Mouse (Mus musculus) E14TG2a.4 (cell line): ENCODE results near the gene Frmd4b.
A peak's percentile ranks its signal among the peaks of the same experiment; 100 is the strongest.

Experiments used
- H3K27me3 ChIP-seq: 2 replicates; pipeline ENCODE4 v1.6.1; 2014; ENCODE audit warnings: low read length, control low read depth; ENCODE audit not compliant: insufficient read depth
- H3K36me3 ChIP-seq: 2 replicates; pipeline ENCODE4 v1.6.1; 2014; ENCODE audit warnings: low read length, control low read depth; ENCODE audit not compliant: insufficient read depth
- H3K4me1 ChIP-seq: replicated peaks from 2 replicates; pipeline ENCODE4 v1.6.1; 2014; ENCODE audit warnings: low read depth, low read length, control low read depth
- H3K4me3 ChIP-seq: replicated peaks from 2 replicates; pipeline ENCODE4 v1.5.1; 2014; ENCODE audit warnings: mild to moderate bottlenecking, low read length
- H3K9me3 ChIP-seq: 2 replicates; pipeline ENCODE4 v1.6.1; 2014; ENCODE audit warnings: low read length, control low read depth
- CTCF ChIP-seq: conservative IDR thresholded peaks from 2 replicates; pipeline ENCODE4 v1.5.1; 2014; ENCODE audit warnings: low read length
- NANOG ChIP-seq: IDR thresholded peaks from 2 replicates; pipeline ENCODE4 v1.6.1; 2014; ENCODE audit warnings: borderline replicate concordance, low read length, mixed read lengths
- POU5F1 ChIP-seq: IDR thresholded peaks from 2 replicates; pipeline ENCODE4 v1.6.1; 2014; ENCODE audit warnings: low read length, borderline replicate concordance

The Frmd4b gene

DNA sequence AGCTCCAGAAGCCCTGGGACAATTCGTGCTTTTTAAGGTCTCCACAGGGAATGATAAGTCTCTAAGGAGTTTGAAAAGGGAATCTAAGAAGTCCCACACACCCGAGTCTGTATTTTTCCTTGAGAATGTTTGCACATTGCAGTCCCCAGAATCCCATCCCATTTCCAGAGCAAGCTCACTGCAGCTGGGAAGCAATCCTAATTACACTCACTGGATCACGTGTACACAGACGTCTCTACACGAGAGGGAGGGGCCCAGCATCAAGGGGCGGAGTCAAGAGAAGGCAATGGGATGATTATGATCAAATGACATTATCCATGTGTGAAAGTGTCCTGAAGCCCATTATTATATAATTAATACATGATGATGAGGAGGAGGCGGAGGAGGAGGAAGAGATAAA lies 128.5 kb downstream of the Frmd4b start:
- Histone ChIP-seq H3K4me3 (no peak overlapping the region), H3K4me1 (peaks cover 4% of the 10 kb centered on the region; the same call in 1 of the 2 replicates)
- no peak for TF ChIP-seq NANOG
- TF ChIP-seq POU5F1 = no peak
- no peak for TF ChIP-seq CTCF

DNA sequence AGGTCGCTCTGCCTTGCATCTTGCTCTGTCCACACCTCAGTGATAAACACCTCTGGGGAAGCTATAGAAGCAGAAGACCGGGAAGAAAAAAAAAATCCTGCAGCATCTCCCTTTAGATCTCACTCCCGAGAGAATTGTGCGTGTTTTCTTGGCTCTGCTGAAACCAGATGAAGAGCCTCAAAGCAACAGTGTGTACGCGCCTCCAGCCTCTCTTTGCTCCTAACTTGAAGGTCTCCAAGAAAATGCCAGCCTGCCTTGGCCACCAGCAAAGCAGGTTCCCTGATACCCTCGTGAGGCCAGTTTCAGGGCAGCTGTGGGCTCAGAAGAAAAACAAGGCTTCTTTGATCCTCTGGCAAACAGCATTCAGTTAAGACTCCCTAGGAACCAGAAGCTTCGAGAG lies 129.1 kb downstream of the Frmd4b start:
- H3K4me1 ChIP-seq = peaks cover 4% of the 10 kb centered on the region; the same call in 1 of the 2 replicates
- H3K27me3 ChIP-seq = peaks cover 34% of the 10 kb centered on the region
- TF ChIP-seq CTCF = no peak
- no peaks in the 10 kb centered on the region for H3K36me3 ChIP-seq
- no peaks in the 10 kb centered on the region for H3K9me3 ChIP-seq
- no peak overlapping the region for H3K4me3 ChIP-seq

More for the DNA sequence above, 128.5 kb downstream of the Frmd4b start:
- Histone ChIP-seq H3K9me3 (no peaks in the 10 kb centered on the region), H3K27me3 (peaks cover 34% of the 10 kb centered on the region), H3K36me3 (no peaks in the 10 kb centered on the region)

DNA sequence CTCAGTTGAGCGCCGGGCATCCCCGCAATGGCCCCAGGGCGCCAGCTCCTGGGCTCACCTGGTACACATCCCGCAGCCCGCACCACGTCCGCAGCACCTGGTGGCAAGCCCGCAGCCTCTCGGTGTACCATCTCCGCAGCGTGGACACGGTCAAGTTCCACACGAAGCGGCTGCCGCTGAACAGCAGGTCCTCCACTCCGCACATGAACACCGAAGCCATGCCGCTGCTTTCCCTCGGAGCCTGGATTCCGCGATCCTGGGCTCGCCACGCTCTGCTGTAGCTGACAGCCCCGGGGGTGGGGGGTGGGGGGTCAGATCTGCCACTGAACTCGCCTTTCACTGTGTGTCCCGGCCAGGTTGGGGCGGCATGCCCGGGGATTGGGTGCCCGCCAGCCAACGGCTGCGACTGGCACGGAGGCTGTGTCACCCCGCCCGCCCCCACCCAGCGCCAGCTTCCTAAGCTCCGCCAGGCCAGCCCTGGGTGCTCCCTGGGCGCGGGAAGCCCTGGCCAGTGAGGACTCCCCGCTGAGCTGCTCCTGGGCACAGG lies 129.7 kb downstream of the Frmd4b start:
- H3K4me3 ChIP-seq = peak overlapping the region; percentile 76
- no peaks in the 10 kb centered on the region for H3K36me3 ChIP-seq
- peaks cover 4% of the 10 kb centered on the region; the same call in 1 of the 2 replicates for H3K4me1 ChIP-seq
- TF ChIP-seq POU5F1 (no peak), CTCF (no peak), NANOG (no peak)
- peaks cover 34% of the 10 kb centered on the region for H3K27me3 ChIP-seq
- H3K9me3 ChIP-seq = no peaks in the 10 kb centered on the region

DNA sequence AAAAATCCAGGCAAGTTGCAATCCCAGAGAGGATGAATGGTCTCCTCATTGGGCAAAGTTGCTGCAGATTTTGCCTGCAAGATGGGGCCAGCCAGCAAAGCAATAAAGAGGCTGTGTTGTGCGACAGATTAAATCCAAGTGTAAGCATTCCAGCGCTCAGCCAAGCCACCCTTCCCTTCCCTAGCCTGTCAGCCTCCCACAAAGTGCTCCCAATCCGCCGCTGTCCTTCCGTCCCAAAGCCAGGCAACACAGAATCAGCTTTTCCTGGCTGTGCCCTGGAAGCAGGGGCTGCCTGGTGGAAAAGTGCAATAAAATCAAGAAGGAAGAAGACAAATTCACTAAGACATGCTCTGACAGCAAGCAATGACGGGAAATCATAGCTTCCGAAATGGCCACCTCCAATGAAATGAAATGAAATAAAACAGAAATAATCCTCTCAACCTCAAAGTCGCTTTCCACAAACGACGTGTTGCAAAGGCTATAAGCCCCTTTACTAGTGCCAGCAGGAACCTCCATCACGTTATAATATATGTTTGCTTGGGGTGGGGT lies 130.5 kb downstream of the Frmd4b start:
- H3K36me3 ChIP-seq = no peaks in the 10 kb centered on the region
- H3K4me1 ChIP-seq = peaks cover 4% of the 10 kb centered on the region; the same call in 1 of the 2 replicates
- TF ChIP-seq POU5F1 (no peak), CTCF (no peak), NANOG (no peak)
- H3K9me3 ChIP-seq = no peaks in the 10 kb centered on the region
- peaks cover 33% of the 10 kb centered on the region for H3K27me3 ChIP-seq
- peak overlapping the region; percentile 76 for H3K4me3 ChIP-seq

DNA sequence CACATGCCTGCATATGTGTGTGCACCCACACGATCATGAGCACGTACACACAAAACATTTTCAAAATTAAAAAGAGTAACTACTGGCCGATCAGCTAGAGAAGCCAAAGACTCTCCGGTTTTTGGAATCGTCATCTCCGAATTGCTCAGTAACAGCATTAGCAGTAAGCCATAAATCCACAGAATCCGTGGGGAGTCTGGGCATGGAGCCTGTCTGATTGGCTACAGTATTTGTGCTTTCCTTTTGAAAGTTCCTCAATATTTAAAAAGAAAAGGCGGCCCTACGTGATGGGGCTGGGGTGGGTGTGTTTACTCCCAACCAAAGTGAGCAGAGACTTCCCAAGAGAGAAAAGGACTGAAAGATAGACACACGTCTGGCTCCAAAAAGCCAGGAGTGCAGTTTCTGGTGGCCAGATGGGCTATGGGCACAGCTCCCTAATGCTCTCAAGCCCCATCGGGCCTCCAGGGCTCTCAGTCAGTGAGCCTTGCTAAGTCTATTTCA lies 131.4 kb downstream of the Frmd4b start:
- Histone ChIP-seq H3K36me3 (no peaks in the 10 kb centered on the region), H3K4me1 (peaks cover 4% of the 10 kb centered on the region; the same call in 1 of the 2 replicates), H3K4me3 (no peak overlapping the region), H3K9me3 (no peaks in the 10 kb centered on the region), H3K27me3 (peaks cover 32% of the 10 kb centered on the region)
- TF ChIP-seq NANOG (no peak), POU5F1 (no peak), CTCF (no peak)

DNA sequence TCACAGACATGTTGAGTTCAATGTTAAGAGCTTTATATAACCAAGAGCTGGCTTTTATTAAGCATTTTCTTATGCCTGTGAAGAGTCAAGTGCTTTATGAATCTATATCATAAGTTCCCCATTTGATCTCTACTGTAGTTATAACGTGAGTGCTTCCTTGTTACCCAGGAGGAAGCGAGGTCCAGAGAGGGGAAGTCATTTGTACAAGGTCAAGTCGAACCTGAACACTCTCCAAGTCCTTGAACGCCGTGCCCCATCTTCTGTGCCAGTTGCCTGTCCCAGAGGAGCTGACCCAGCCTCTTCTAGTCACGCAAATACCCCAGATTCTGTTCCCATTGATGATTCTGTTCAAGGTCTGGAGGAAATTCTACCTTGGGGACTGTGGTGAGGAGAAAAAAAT lies 135.4 kb downstream of the Frmd4b start:
- Histone ChIP-seq H3K4me3 (no peak overlapping the region), H3K4me1 (peaks cover 8% of the 10 kb centered on the region; the same call in 1 of the 2 replicates), H3K27me3 (peaks cover 12% of the 10 kb centered on the region), H3K9me3 (no peaks in the 10 kb centered on the region), H3K36me3 (no peaks in the 10 kb centered on the region)
- TF ChIP-seq NANOG (no peak), POU5F1 (no peak), CTCF (no peak)

DNA sequence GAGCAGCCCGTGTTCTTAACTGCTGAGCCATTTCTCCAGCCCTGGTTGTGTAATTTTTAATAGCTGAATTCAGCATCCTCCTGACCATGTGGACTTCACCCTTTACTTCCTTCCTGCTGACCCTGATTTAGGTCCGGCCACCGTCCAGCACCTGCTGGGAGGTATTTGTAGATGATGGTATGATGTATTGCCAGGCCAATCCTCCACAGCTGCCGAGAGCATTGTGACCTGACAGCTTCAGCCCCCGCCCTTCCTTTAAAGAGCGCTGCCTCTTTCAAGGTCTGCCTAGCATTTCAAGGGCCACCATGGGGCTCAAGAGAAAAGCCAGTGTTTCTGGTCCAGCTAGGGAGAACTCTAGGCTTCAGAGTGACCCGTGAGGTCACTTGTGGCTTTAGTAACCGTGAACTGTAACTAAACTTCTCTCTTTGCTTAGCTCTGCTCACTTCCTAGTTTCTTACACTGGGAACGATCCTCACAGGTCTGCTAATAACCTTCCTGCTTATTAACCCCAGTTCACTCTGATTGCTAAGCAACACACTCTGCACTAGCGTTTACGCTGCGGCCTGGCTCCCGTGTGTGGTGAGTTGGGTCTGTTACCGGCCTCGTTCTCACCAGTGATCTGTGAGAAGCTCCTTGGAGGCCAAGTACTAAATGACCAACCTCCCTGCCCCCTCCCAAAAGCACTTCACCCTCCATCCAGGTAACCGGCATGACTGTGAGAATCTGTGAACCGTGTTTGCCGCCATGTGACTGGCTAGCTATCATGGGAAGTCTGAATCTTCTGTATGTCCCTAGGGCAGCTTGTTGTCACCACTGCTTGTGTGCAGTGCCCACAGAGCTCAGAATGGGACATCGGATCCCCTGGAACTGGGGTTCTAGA lies 138.1 kb downstream of the Frmd4b start:
- H3K9me3 ChIP-seq = 0 out of 2 replicates have a peak, but pooled peaks cover 4% of the 10 kb centered on the region
- H3K27me3 ChIP-seq = no peaks in the 10 kb centered on the region
- H3K4me3 ChIP-seq = no peak overlapping the region
- no peaks in the 10 kb centered on the region for H3K36me3 ChIP-seq
- peaks cover 8% of the 10 kb centered on the region; the same call in 1 of the 2 replicates for H3K4me1 ChIP-seq
- TF ChIP-seq CTCF (no peak), NANOG (no peak), POU5F1 (no peak)

DNA sequence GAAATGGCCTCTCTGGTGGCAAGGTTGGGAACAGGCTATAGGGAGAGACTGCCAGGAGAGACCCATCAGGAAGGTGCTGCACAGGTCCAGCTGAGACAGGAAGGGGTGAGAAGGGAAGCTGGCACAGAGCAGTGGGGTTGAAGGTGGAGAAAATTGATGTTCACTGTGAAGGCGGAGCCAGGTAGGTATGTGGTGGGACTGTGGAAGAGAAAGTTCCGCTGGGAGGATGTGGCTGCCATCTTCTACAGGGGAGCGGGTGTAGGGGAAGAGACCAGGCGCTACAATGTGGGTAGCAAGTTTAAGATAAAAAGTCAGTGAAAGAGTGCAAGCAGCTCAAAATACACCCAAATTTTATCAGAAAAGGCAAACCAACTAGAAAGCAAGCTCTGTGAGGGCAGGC lies 143.7 kb downstream of the Frmd4b start:
- TF ChIP-seq NANOG (no peak), POU5F1 (no peak), CTCF (no peak)
- Histone ChIP-seq H3K36me3 (no peaks in the 10 kb centered on the region), H3K4me1 (peaks cover 10% of the 10 kb centered on the region), H3K4me3 (no peak overlapping the region), H3K9me3 (0 out of 2 replicates have a peak, but pooled peaks cover 4% of the 10 kb centered on the region), H3K27me3 (no peaks in the 10 kb centered on the region)
